Mouse (Mus musculus) C2C12 (cell line): ENCODE measurements at regions not wholly inside any gene's neighbourhood (a gene's known extent, or its start where the extent isn't known, plus 50 kb on each side); places are given as distances from the start of the nearest gene placed in this dataset.

Source experiments
- H3K27me3 ChIP-seq: one replicate; pipeline ENCODE4 v1.6.1; 2011; ENCODE audit not compliant: control insufficient read depth, insufficient read depth, insufficient read length
- H3K36me3 ChIP-seq: one replicate; pipeline ENCODE4 v1.6.1; 2011; ENCODE audit not compliant: control insufficient read depth, insufficient read depth
- H3K4me3 ChIP-seq: one replicate; pipeline ENCODE4 v1.5.1; 2011; ENCODE audit warnings: mild to moderate bottlenecking, control low read depth; ENCODE audit not compliant: poor library complexity, insufficient read depth, severe bottlenecking
- H3K79me2 ChIP-seq: one replicate; pipeline ENCODE4 v1.6.1; 2011; ENCODE audit not compliant: control insufficient read depth, insufficient read depth
- H3K79me3 ChIP-seq: one replicate; pipeline ENCODE4 v1.6.1; 2011; ENCODE audit warnings: low read depth, control low read depth
- H3ac ChIP-seq: one replicate; pipeline ENCODE3; 2011; ENCODE audit warnings: low read depth; ENCODE audit not compliant: control insufficient read depth, insufficient read length
- CEBPB ChIP-seq: IDR thresholded peaks from one replicate; pipeline ENCODE4 v1.6.1; 2011; ENCODE audit warnings: low read depth, mild to moderate bottlenecking, control low read depth, moderate library complexity
- CTCF ChIP-seq: IDR thresholded peaks from one replicate; pipeline ENCODE4 v1.5.1; 2011; ENCODE audit not compliant: control insufficient read depth, insufficient read depth, insufficient read length
- FOSL1 ChIP-seq: IDR thresholded peaks from one replicate; pipeline ENCODE4 v1.8.0; 2011; ENCODE audit warnings: mild to moderate bottlenecking, low read length; ENCODE audit not compliant: poor library complexity, insufficient read depth, severe bottlenecking
- MAX ChIP-seq: IDR thresholded peaks from one replicate; pipeline ENCODE4 v1.6.1; 2011; ENCODE audit warnings: mild to moderate bottlenecking, control low read depth
- MYOD1 ChIP-seq: IDR thresholded peaks from one replicate; pipeline ENCODE4 v1.6.1; 2011; ENCODE audit warnings: low read depth; ENCODE audit not compliant: control insufficient read depth, insufficient read length
- MYOG ChIP-seq: IDR thresholded peaks from one replicate; pipeline ENCODE4 v1.6.1; 2011; ENCODE audit not compliant: control insufficient read depth, insufficient read length; ENCODE audit errors: extremely low read depth
- USF1 ChIP-seq: IDR thresholded peaks from one replicate; pipeline ENCODE4 v1.6.1; 2011; ENCODE audit warnings: low read depth, mild to moderate bottlenecking, control low read depth, moderate library complexity

GRCm38 (mm10) chr13:106638706-106639385, 297.9 kb downstream of the Ipo11 start:
- H3ac ChIP-seq = no peak overlapping the region
- no peaks in the 10 kb centered on the region for H3K79me3 ChIP-seq
- H3K36me3 ChIP-seq = no peaks in the 10 kb centered on the region
- H3K4me3 ChIP-seq = no peak overlapping the region
- no peaks in the 10 kb centered on the region for H3K79me2 ChIP-seq
- no peaks in the 10 kb centered on the region for H3K27me3 ChIP-seq
- no peak for TF ChIP-seq CEBPB
- no peak for TF ChIP-seq MYOG
- no peak for TF ChIP-seq USF1
- no peak for TF ChIP-seq CTCF
- no peak for TF ChIP-seq MAX
- no peak for TF ChIP-seq FOSL1
- TF ChIP-seq MYOD1 = no peak

GRCm38 (mm10) chr13:106591729-106592128, 345.0 kb downstream of the Ipo11 start:
- no peaks in the 10 kb centered on the region for H3K36me3 ChIP-seq
- no peaks in the 10 kb centered on the region for H3K79me3 ChIP-seq
- TF ChIP-seq MAX (no peak), CEBPB (no peak), USF1 (no peak), MYOD1 (no peak)
- H3K4me3 ChIP-seq = no peak overlapping the region
- H3K27me3 ChIP-seq = no peaks in the 10 kb centered on the region
- H3ac ChIP-seq = no peak overlapping the region
- no peaks in the 10 kb centered on the region for H3K79me2 ChIP-seq

GRCm38 (mm10) chr13:106567658-106568359, 368.9 kb downstream of the Ipo11 start:
- Histone ChIP-seq H3K36me3 (no peaks in the 10 kb centered on the region), H3K79me3 (no peaks in the 10 kb centered on the region), H3ac (no peak overlapping the region), H3K27me3 (no peaks in the 10 kb centered on the region), H3K79me2 (no peaks in the 10 kb centered on the region), H3K4me3 (no peak overlapping the region)
- TF ChIP-seq CEBPB (no peak), MYOD1 (no peak), FOSL1 (no peak), CTCF (no peak), MAX (no peak), MYOG (no peak), USF1 (no peak)

- Histone ChIP-seq H3K4me3 (no peak overlapping the region), H3K79me3 (no peaks in the 10 kb centered on the region), H3ac (no peak overlapping the region), H3K36me3 (no peaks in the 10 kb centered on the region), H3K79me2 (no peaks in the 10 kb centered on the region), H3K27me3 (no peaks in the 10 kb centered on the region)
- TF ChIP-seq USF1 = no peak
- no peak for TF ChIP-seq FOSL1
- no peak for TF ChIP-seq MYOG
- no peak for TF ChIP-seq CEBPB
- TF ChIP-seq CTCF = no peak
- no peak for TF ChIP-seq MAX
- no peak for TF ChIP-seq MYOD1
Measured at GRCm38 (mm10) chr13:106562588-106562987, 374.2 kb downstream of the Ipo11 start.

GRCm38 (mm10) chr13:106562161-106562560, 374.6 kb downstream of the Ipo11 start:
- H3K27me3 ChIP-seq = no peaks in the 10 kb centered on the region
- H3K36me3 ChIP-seq = no peaks in the 10 kb centered on the region
- no peak overlapping the region for H3K4me3 ChIP-seq
- H3ac ChIP-seq = no peak overlapping the region
- no peaks in the 10 kb centered on the region for H3K79me3 ChIP-seq
- no peaks in the 10 kb centered on the region for H3K79me2 ChIP-seq
- no peak for TF ChIP-seq CTCF
- no peak for TF ChIP-seq USF1
- TF ChIP-seq MYOD1 = no peak
- TF ChIP-seq FOSL1 = no peak
- TF ChIP-seq CEBPB = no peak
- TF ChIP-seq MAX = no peak
- TF ChIP-seq MYOG = no peak
